Mouse (Mus musculus) forebrain, embryonic 14.5 days (tissue): Measurements from ENCODE around the gene Slc16a13. TPM values are rescaled to one million over a fixed set of nuclear protein-coding genes. Genes with fewer than 3 reads are reported as not detected.

ENCODE experiments used
- ATAC-seq: fragments of 200-750 bp; cut with Nextera tagmentation; 2 replicates; pipeline ENCODE4 v1.8.0; 2017; ENCODE audit warnings: mild to moderate bottlenecking, moderate library complexity
- DNase-seq: peaks from one replicate; pipeline ENCODE4 v3.0.0-alpha.2; 2015; ENCODE audit warnings: low spot score
- H3K27ac ChIP-seq: fragments of 300-500 bp; sonication (generic); 2 replicates; pipeline ENCODE4 v1.5.1; 2014; ENCODE audit warnings: low read depth, mild to moderate bottlenecking, control low read depth, low read length, moderate library complexity
- H3K27me3 ChIP-seq: fragments of 300-500 bp; sonication (generic); replicated peaks from 2 replicates; pipeline ENCODE4 v1.6.1; 2014; ENCODE audit warnings: low read length, control low read depth, mixed read lengths; ENCODE audit not compliant: control insufficient read depth, insufficient read depth
- H3K36me3 ChIP-seq: fragments of 300-500 bp; sonication (generic); 2 replicates; pipeline ENCODE4 v1.6.1; 2014; ENCODE audit warnings: low read length, control low read depth; ENCODE audit not compliant: control insufficient read depth, insufficient read depth
- H3K4me1 ChIP-seq: fragments of 300-500 bp; sonication (generic); 2 replicates; pipeline ENCODE4 v1.6.1; 2014; ENCODE audit warnings: antibody characterized with exemption, low read length, control low read depth; ENCODE audit not compliant: control insufficient read depth, insufficient read depth
- H3K4me2 ChIP-seq: fragments of 300-500 bp; sonication (generic); 2 replicates; pipeline ENCODE4 v1.6.1; 2014; ENCODE audit warnings: mild to moderate bottlenecking, control low read depth, low read length
- H3K4me3 ChIP-seq: fragments of 300-500 bp; sonication (generic); 2 replicates; pipeline ENCODE4 v1.5.1; 2014; ENCODE audit warnings: low read depth, low read length, control low read depth
- H3K9ac ChIP-seq: fragments of 300-500 bp; sonication (generic); 2 replicates; pipeline ENCODE4 v1.6.1; 2014; ENCODE audit warnings: mild to moderate bottlenecking, low read length, control low read depth, moderate library complexity
- H3K9me3 ChIP-seq: fragments of 300-500 bp; sonication (generic); replicated peaks from 2 replicates; pipeline ENCODE4 v1.6.1; 2016; ENCODE audit warnings: low read length, control low read depth, mixed read lengths; ENCODE audit not compliant: control insufficient read depth
- WGBS: fragments of 180-500 bp; shearing (Covaris S2); extraction: QIAGEN DNeasy Blood & Tissue Kit; methylation state at CpG from one replicate; pipeline ENCODE4 v1.1.7; 2014; 5-methylcytosine and 5-hydroxymethylcytosine counted together
- polyA plus RNA-seq: library from polyadenylated mRNA; unstranded; fragments of >200 nt; fragmentation: Nextera tagmentation; extraction: Ambion mirVana; gene quantifications from 2 replicates; pipeline ENCODE4 v1.2.1, GENCODE M21; 2014

Gene Slc16a13
- polyA plus RNA-seq, 1 experiment from 2014 or later: 9.2 TPM

- ATAC-seq (no peak), DNase-seq (no peak)
- no peaks in the 10 kb centered on the region for H3K36me3 ChIP-seq
- H3K9ac ChIP-seq: no peak overlapping the region
- H3K4me2 ChIP-seq: no peak overlapping the region
- H3K4me3 ChIP-seq: no peak overlapping the region
- no peaks in the 10 kb centered on the region for H3K4me1 ChIP-seq
- H3K9me3 ChIP-seq: no peaks in the 10 kb centered on the region
- H3K27me3 ChIP-seq: no peaks in the 10 kb centered on the region
- H3K27ac ChIP-seq: no peak overlapping the region
- 67% methylated on average over 11 of the region's 11 CpGs for WGBS
These were observed 27.2 kb downstream of the Slc16a13 start for GRCm38 (mm10) chr11:70193354-70194285.

DNA sequence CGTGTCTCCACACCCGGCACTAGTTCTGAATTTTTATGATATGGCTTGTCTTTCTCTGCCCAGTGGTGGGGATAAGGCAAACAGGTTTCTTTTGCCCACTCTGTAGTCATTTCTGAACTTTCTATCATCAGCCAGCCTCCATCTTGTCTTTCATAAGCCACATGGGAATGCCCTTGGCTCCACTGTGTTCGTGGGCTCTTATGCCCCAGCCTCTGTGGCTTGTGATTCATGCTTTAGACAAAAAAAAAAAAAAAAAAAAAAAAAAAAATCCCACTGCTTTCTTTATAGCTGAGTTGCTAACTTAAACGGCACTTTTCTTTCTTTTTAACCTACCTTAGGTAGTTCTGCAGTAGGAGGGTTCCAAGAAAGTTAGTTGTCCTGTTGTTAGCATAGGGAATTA is 28.7 kb downstream of the Slc16a13 start:
- no peaks in the 10 kb centered on the region for H3K9me3 ChIP-seq

DNA sequence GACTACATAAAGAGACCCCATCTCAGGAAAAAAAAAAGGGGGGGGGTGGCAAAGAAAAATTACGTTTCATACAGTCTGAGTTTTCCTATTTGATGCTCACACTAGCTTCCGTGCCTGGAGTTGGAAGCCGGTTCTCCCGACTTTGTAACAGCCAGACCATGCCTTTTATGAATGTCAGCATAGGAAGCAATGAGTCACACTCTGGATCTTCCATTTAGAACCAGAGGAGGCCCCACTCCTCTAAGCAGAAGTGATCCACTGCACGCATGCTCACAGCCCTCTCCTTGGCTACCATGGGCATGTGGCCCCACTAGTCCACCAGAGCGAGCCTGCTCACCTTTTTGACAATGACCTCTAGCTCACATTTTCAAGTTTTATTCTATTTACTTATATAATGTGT is 29.7 kb downstream of the Slc16a13 start:
- Histone ChIP-seq H3K9ac (no peak overlapping the region), H3K4me1 (no peaks in the 10 kb centered on the region), H3K4me3 (no peak overlapping the region), H3K27me3 (no peaks in the 10 kb centered on the region), H3K9me3 (no peaks in the 10 kb centered on the region), H3K4me2 (no peak overlapping the region), H3K36me3 (no peaks in the 10 kb centered on the region), H3K27ac (no peak overlapping the region)
- DNase-seq (no peak), ATAC-seq (no peak)
- 85% methylated on average over 6 of the region's 6 CpGs for WGBS

More for the DNA sequence above, 28.7 kb downstream of the Slc16a13 start:
- Histone ChIP-seq H3K4me3 (no peak overlapping the region), H3K9ac (no peak overlapping the region), H3K4me2 (no peak overlapping the region), H3K4me1 (no peaks in the 10 kb centered on the region), H3K36me3 (no peaks in the 10 kb centered on the region), H3K27me3 (no peaks in the 10 kb centered on the region), H3K27ac (no peak overlapping the region)
- no peak for DNase-seq
- ATAC-seq: no peak
- WGBS: 80% methylated on average over 4 of the region's 4 CpGs

- DNase-seq (no peak), ATAC-seq (no peak)
- Histone ChIP-seq H3K9me3 (no peaks in the 10 kb centered on the region), H3K4me1 (no peaks in the 10 kb centered on the region), H3K9ac (no peak overlapping the region), H3K4me2 (no peak overlapping the region), H3K36me3 (no peaks in the 10 kb centered on the region), H3K27ac (no peak overlapping the region), H3K4me3 (no peak overlapping the region), H3K27me3 (no peaks in the 10 kb centered on the region)
- WGBS: 88% methylated on average over 28 of the region's 28 CpGs
These were observed 31.3 kb downstream of the Slc16a13 start for GRCm38 (mm10) chr11:70189319-70190134.

GRCm38 (mm10) chr11:70185120-70185519 is 35.7 kb downstream of the Slc16a13 start:
- no peaks in the 10 kb centered on the region for H3K27me3 ChIP-seq
- no peak overlapping the region for H3K9ac ChIP-seq
- no peak overlapping the region for H3K4me3 ChIP-seq
- WGBS: 84% methylated on average over 7 of the region's 7 CpGs
- no peaks in the 10 kb centered on the region for H3K9me3 ChIP-seq
- no peak overlapping the region for H3K27ac ChIP-seq
- DNase-seq (no peak), ATAC-seq (no peak)
- H3K4me2 ChIP-seq: no peak overlapping the region
- H3K4me1 ChIP-seq: no peaks in the 10 kb centered on the region
- no peaks in the 10 kb centered on the region for H3K36me3 ChIP-seq

GRCm38 (mm10) chr11:70180496-70180895 is 40.4 kb downstream of the Slc16a13 start:
- Histone ChIP-seq H3K4me2 (no peak overlapping the region), H3K27me3 (no peaks in the 10 kb centered on the region), H3K4me1 (no peaks in the 10 kb centered on the region), H3K9me3 (no peaks in the 10 kb centered on the region), H3K27ac (no peak overlapping the region), H3K36me3 (no peaks in the 10 kb centered on the region), H3K9ac (no peak overlapping the region), H3K4me3 (no peak overlapping the region)
- DNase-seq: no peak
- ATAC-seq: no peak
- 86% methylated on average over 4 of the region's 4 CpGs for WGBS

- Histone ChIP-seq H3K4me3 (no peak overlapping the region), H3K4me2 (no peak overlapping the region), H3K9ac (no peak overlapping the region), H3K27me3 (no peaks in the 10 kb centered on the region), H3K9me3 (no peaks in the 10 kb centered on the region), H3K27ac (no peak overlapping the region), H3K36me3 (no peaks in the 10 kb centered on the region), H3K4me1 (no peaks in the 10 kb centered on the region)
- peak; percentile 63 for DNase-seq
- ATAC-seq: no peak
- WGBS: 35% methylated on average over 14 of the region's 14 CpGs
These were observed 41.5 kb downstream of the Slc16a13 start for GRCm38 (mm10) chr11:70179401-70179800.

DNA sequence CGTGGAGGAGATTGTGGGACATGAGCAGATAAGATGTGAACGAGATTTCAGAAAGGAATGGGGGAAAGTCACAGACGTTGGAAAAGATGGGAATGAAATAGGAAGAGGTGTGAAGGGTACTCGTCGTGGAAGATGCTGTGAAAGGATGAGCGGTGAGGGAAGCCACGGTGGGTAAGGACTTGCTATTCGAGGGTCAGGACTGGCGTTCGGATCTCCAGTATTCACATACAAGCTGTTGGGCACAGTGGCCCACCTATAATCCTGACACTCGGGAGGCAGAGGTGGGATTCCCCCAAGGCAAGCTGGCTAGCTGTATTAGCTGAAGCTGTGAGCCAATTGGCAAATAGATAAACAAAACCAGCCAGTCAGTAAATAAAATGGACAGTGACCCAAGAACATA is 42.1 kb downstream of the Slc16a13 start:
- Histone ChIP-seq H3K4me1 (no peaks in the 10 kb centered on the region), H3K36me3 (no peaks in the 10 kb centered on the region), H3K9ac (no peak overlapping the region), H3K4me2 (no peak overlapping the region), H3K27me3 (no peaks in the 10 kb centered on the region), H3K27ac (no peak overlapping the region), H3K4me3 (no peak overlapping the region), H3K9me3 (no peaks in the 10 kb centered on the region)
- DNase-seq: no peak
- 81% methylated on average over 11 of the region's 11 CpGs for WGBS
- ATAC-seq: no peak

- H3K4me3 ChIP-seq: no peak overlapping the region
- H3K36me3 ChIP-seq: no peaks in the 10 kb centered on the region
- no peak for DNase-seq
- H3K27ac ChIP-seq: no peak overlapping the region
- no peak overlapping the region for H3K9ac ChIP-seq
- no peaks in the 10 kb centered on the region for H3K9me3 ChIP-seq
- ATAC-seq: no peak
- no peaks in the 10 kb centered on the region for H3K4me1 ChIP-seq
- H3K27me3 ChIP-seq: no peaks in the 10 kb centered on the region
- WGBS: 88% methylated on average over 11 of the region's 11 CpGs
- H3K4me2 ChIP-seq: no peak overlapping the region
These were observed 42.6 kb downstream of the Slc16a13 start for GRCm38 (mm10) chr11:70178311-70178710.
